ENCODE assay signal across 23 mouse cellular contexts in genomic region chr11:61263841-61264240, GRCm38 (mm10). TPM values are rescaled to one million over a fixed set of nuclear protein-coding genes. Genes with fewer than 3 reads are reported as not detected.
DNase-seq lines count a peak whose midpoint lies in the region; ATAC-seq and TF ChIP-seq lines count a peak whose summit lies in the region.
"Had no signal": no experiment of that assay in that cellular context is flagged by ENCODE, and none has a peak within 500 bp of the region (broad histone marks: within the 10 kb centered on the region; RNA-seq: fewer than 3 reads in every experiment).

No protein-coding gene starts in this region.

- H3K4me1 ChIP-seq in liver, adult 2 months (ENCODE audit: control insufficient read depth, insufficient read depth, low read length), result peaks cover 20% of the 10 kb centered on the region
- peaks cover 33% of the 10 kb centered on the region for H3K4me1 ChIP-seq in liver, embryonic 12.5 days
- H3K4me1 ChIP-seq in liver, embryonic 15.5 days (replicated peaks), result peaks cover 37% of the 10 kb centered on the region
- peaks cover 12% of the 10 kb centered on the region for H3K4me1 ChIP-seq in liver, embryonic 16.5 days (ENCODE audit: control insufficient read depth, low read depth, low read length)
- peaks cover 5% of the 10 kb centered on the region; the same call in 1 of the 2 replicates for H3K4me1 ChIP-seq in liver, embryonic 11.5 days (replicated peaks; ENCODE audit: control insufficient read depth, insufficient read depth, low read length)
- peaks cover 21% of the 10 kb centered on the region for H3K4me1 ChIP-seq in liver, postnatal 0 days (ENCODE audit: insufficient read depth)

- TF ChIP-seq EP300 in liver, postnatal 0 days (IDR thresholded peaks at IDR 0.05; ENCODE audit: low read depth), result no peak

- no peak overlapping the region for H3K9ac ChIP-seq in liver, adult 2 months (ENCODE audit: low read depth, low read length)
- no peak overlapping the region for H3K9ac ChIP-seq in liver, embryonic 12.5 days
- no peak overlapping the region for H3K9ac ChIP-seq in liver, embryonic 15.5 days
- no peak overlapping the region for H3K9ac ChIP-seq in liver, embryonic 16.5 days (ENCODE audit: low read depth, low read length)
- no peak overlapping the region for H3K9ac ChIP-seq in liver, embryonic 11.5 days (ENCODE audit: low read depth, low read length)
- no peak overlapping the region for H3K9ac ChIP-seq in liver, postnatal 0 days (replicated peaks)

- ATAC-seq in liver, embryonic 12.5 days, result no peak
- ATAC-seq in liver, embryonic 15.5 days (ENCODE audit: insufficient read depth), result no peak
- no peak for ATAC-seq in liver, embryonic 16.5 days (ENCODE audit: low read depth)
- no peak for ATAC-seq in liver, embryonic 11.5 days (replicated peaks; ENCODE audit: low FRiP score)
- ATAC-seq in liver, postnatal 0 days, result peak; percentile 17; the same call in 1 of the 2 replicates
- no peak for ATAC-seq in cerebellum, adult (ENCODE audit: insufficient number of reproducible peaks, low FRiP score, low TSS enrichment)
- ATAC-seq: activated CD4-positive, CD25-positive, alpha-beta regulatory T cell, adult 4 months; CD4-positive, CD25-positive, alpha-beta regulatory T cell, adult 4 months; Patski had no signal

- TF ChIP-seq POLR2A in liver, adult 2 months (IDR thresholded peaks at IDR 0.05; ENCODE audit: extremely low read depth, insufficient read depth, low read length), result no peak

- WGBS in liver, adult 2 months, result 23% methylated on average over 1 of the region's 1 CpGs
- 71% methylated on average over 1 of the region's 1 CpGs for WGBS in liver, embryonic 12.5 days (ENCODE audit: insufficient replicate concordance)
- WGBS in liver, embryonic 15.5 days (ENCODE audit: insufficient replicate concordance), result 67% methylated on average over 1 of the region's 1 CpGs
- WGBS in liver, embryonic 16.5 days (ENCODE audit: insufficient replicate concordance), result 67% methylated on average over 1 of the region's 1 CpGs
- 74% methylated on average over 1 of the region's 1 CpGs for WGBS in liver, embryonic 11.5 days
- WGBS in liver, postnatal 0 days (ENCODE audit: insufficient replicate concordance), result 43% methylated on average over 1 of the region's 1 CpGs

- no peaks in the 10 kb centered on the region for H3K27me3 ChIP-seq in liver, adult 2 months (ENCODE audit: control insufficient read depth, insufficient read depth, low read length)
- no peaks in the 10 kb centered on the region for H3K27me3 ChIP-seq in liver, embryonic 12.5 days (replicated peaks)
- H3K27me3 ChIP-seq in liver, embryonic 15.5 days, result no peaks in the 10 kb centered on the region
- no peaks in the 10 kb centered on the region for H3K27me3 ChIP-seq in liver, embryonic 16.5 days (ENCODE audit: control insufficient read depth, insufficient read depth, low read depth, low read length)
- no peaks in the 10 kb centered on the region for H3K27me3 ChIP-seq in liver, embryonic 11.5 days (replicated peaks; ENCODE audit: control insufficient read depth, insufficient read depth, low read length)
- no peaks in the 10 kb centered on the region for H3K27me3 ChIP-seq in liver, postnatal 0 days (ENCODE audit: insufficient read depth, low read length)
- H3K27me3 ChIP-seq: Patski had no signal

- H3K36me3 ChIP-seq in liver, adult 2 months (ENCODE audit: control insufficient read depth, insufficient read depth, low read length), result peaks cover 35% of the 10 kb centered on the region
- peaks cover 53% of the 10 kb centered on the region for H3K36me3 ChIP-seq in liver, embryonic 12.5 days
- peaks cover 35% of the 10 kb centered on the region for H3K36me3 ChIP-seq in liver, embryonic 15.5 days (replicated peaks)
- H3K36me3 ChIP-seq in liver, embryonic 16.5 days (ENCODE audit: control insufficient read depth, insufficient read depth), result peaks cover 17% of the 10 kb centered on the region; the same call in 1 of the 2 replicates
- H3K36me3 ChIP-seq in liver, embryonic 11.5 days (ENCODE audit: control insufficient read depth, insufficient read depth, low read length), result peaks cover 14% of the 10 kb centered on the region; the same call in 1 of the 2 replicates
- peaks cover 43% of the 10 kb centered on the region for H3K36me3 ChIP-seq in liver, postnatal 0 days (replicated peaks; ENCODE audit: insufficient read depth, low read length)

- no peak overlapping the region for H3K4me2 ChIP-seq in liver, embryonic 12.5 days
- H3K4me2 ChIP-seq in liver, embryonic 15.5 days, result no peak overlapping the region
- H3K4me2 ChIP-seq in liver, embryonic 16.5 days (ENCODE audit: low read depth, low read length), result no peak overlapping the region
- no peak overlapping the region for H3K4me2 ChIP-seq in liver, embryonic 11.5 days
- no peak overlapping the region for H3K4me2 ChIP-seq in liver, postnatal 0 days (ENCODE audit: low read depth, low read length)

- H3K79me2 ChIP-seq in liver, adult 2 months (ENCODE audit: control insufficient read depth, insufficient read depth, low read length), result no peaks in the 10 kb centered on the region; the same call in 1 of the 2 replicates

- no peak overlapping the region for H3K27ac ChIP-seq in liver, adult 2 months (replicated peaks; ENCODE audit: insufficient read depth, low read depth, low read length)
- no peak overlapping the region for H3K27ac ChIP-seq in liver, embryonic 12.5 days
- H3K27ac ChIP-seq in liver, embryonic 15.5 days (replicated peaks), result 0 out of 2 replicates have a peak overlapping the region, but pooled peaks have one; percentile 33
- H3K27ac ChIP-seq in liver, embryonic 16.5 days (ENCODE audit: low read length), result peak overlapping the region; percentile 1; the same call in 1 of the 2 replicates
- H3K27ac ChIP-seq in liver, embryonic 11.5 days (ENCODE audit: low read depth, low read length), result no peak overlapping the region
- H3K27ac ChIP-seq in liver, postnatal 0 days (ENCODE audit: low read depth), result peak overlapping the region; percentile 59

- no peak overlapping the region for H3K4me3 ChIP-seq in liver, adult 2 months (ENCODE audit: insufficient read depth, low read depth, low read length)
- no peak overlapping the region for H3K4me3 ChIP-seq in liver, embryonic 12.5 days
- no peak overlapping the region for H3K4me3 ChIP-seq in liver, embryonic 15.5 days (replicated peaks)
- H3K4me3 ChIP-seq in liver, embryonic 16.5 days (ENCODE audit: low read depth, low read length), result no peak overlapping the region
- no peak overlapping the region for H3K4me3 ChIP-seq in liver, embryonic 11.5 days (ENCODE audit: low read depth, low read length)
- no peak overlapping the region for H3K4me3 ChIP-seq in liver, postnatal 0 days (ENCODE audit: low read depth, low read length)

- no peaks in the 10 kb centered on the region for H3K9me3 ChIP-seq in liver, embryonic 12.5 days (replicated peaks)
- no peaks in the 10 kb centered on the region for H3K9me3 ChIP-seq in liver, embryonic 15.5 days (replicated peaks)
- no peaks in the 10 kb centered on the region for H3K9me3 ChIP-seq in liver, embryonic 16.5 days (replicated peaks; ENCODE audit: control insufficient read depth, low read length)
- no peaks in the 10 kb centered on the region for H3K9me3 ChIP-seq in liver, embryonic 11.5 days (ENCODE audit: control insufficient read depth, low read length)
- H3K9me3 ChIP-seq in liver, postnatal 0 days (ENCODE audit: low read length), result no peaks in the 10 kb centered on the region
- H3K9me3 ChIP-seq: G1E had no signal

- DNase-seq in liver, adult 2 months (ENCODE audit: extremely low read depth, low read depth, low spot score), result peak; percentile 99
- no peak for DNase-seq in liver
- DNase-seq in liver, embryonic 11.5 days (ENCODE audit: low spot score), result no peak
- DNase-seq in liver, postnatal 0 days, result no peak
- DNase-seq: adrenal gland, adult 2 months; adrenal gland, adult 8-10 months; adrenal gland, postnatal 10 days; adrenal gland, postnatal 14 days; adrenal gland, postnatal 25 days; adrenal gland, postnatal 36 days; B cell, adult 2 months; cerebellum, adult 11 months; cerebellum, adult 11-12 months; cerebellum, adult 18-20 months had no signal

- TF ChIP-seq CTCF in liver, adult 2 months (IDR thresholded peaks at IDR 0.05; ENCODE audit: low read depth, low read length), result no peak
- TF ChIP-seq CTCF in liver, postnatal 0 days (IDR thresholded peaks at IDR 0.05; ENCODE audit: low read depth), result no peak

RNA-seq across cellular contexts. Expression of gene Aldh3a2, which starts 3.4 kb away (rescaled TPM):
- total RNA-seq in liver, adult 2 months (2014; rRNA removed), result 229 and 294 TPM in 2 replicates
- polyA plus RNA-seq in liver, adult 2 months (2012; rRNA removed), result 251 and 399 TPM in 2 replicates
- 19.5 and 24.5 TPM in 2 replicates for polyA plus RNA-seq in liver, embryonic 12.5 days (2016; fragmentation: Nextera tagmentation; extraction: Ambion mirVana)
- 32.4 and 33.0 TPM in 2 replicates for polyA plus RNA-seq in liver, embryonic 15.5 days (2015; fragmentation: Nextera tagmentation; extraction: Ambion mirVana)
- 36.5 and 40.9 TPM in 2 replicates for polyA plus RNA-seq in liver, embryonic 16.5 days (2015; fragmentation: Nextera tagmentation; extraction: Ambion mirVana)
- polyA plus RNA-seq in liver, embryonic 11.5 days (2014; fragmentation: Nextera tagmentation; extraction: Ambion mirVana), result 23.8 and 28.3 TPM in 2 replicates
- polyA plus RNA-seq in liver, postnatal 0 days (2015; fragmentation: Nextera tagmentation; extraction: Ambion mirVana), result 89.8 and 93.3 TPM in 2 replicates

RNA-seq across cellular contexts. Expression of gene Aldh3a1, which starts 56.5 kb away (rescaled TPM):
- 0.20 TPM in 1 of 2 replicates, not detected in the other for total RNA-seq in liver, adult 2 months (2014; rRNA removed)
- 0.05 TPM in 1 of 2 replicates, not detected in the other for polyA plus RNA-seq in liver, adult 2 months (2012; rRNA removed)
- 0.07 TPM in 1 of 2 replicates, not detected in the other for polyA plus RNA-seq in liver, embryonic 12.5 days (2016; fragmentation: Nextera tagmentation; extraction: Ambion mirVana)
- polyA plus RNA-seq in liver, embryonic 15.5 days (2015; fragmentation: Nextera tagmentation; extraction: Ambion mirVana), result 0.10 and 0.14 TPM in 2 replicates
- 0.05 and 0.16 TPM in 2 replicates for polyA plus RNA-seq in liver, embryonic 16.5 days (2015; fragmentation: Nextera tagmentation; extraction: Ambion mirVana)
- polyA plus RNA-seq in liver, embryonic 11.5 days (2014; fragmentation: Nextera tagmentation; extraction: Ambion mirVana), result not detected in 2 replicates
- polyA plus RNA-seq in liver, postnatal 0 days (2015; fragmentation: Nextera tagmentation; extraction: Ambion mirVana), result 0.09 and 0.12 TPM in 2 replicates
- total RNA-seq: adrenal gland, postnatal 14 days; adrenal gland, postnatal 4 days had no signal
- polyA plus RNA-seq: activated CD4-positive, CD25-positive, alpha-beta regulatory T cell, adult 4 months; CD4-positive, CD25-positive, alpha-beta regulatory T cell, adult 4 months; G1E; Patski had no signal

Comparison
In these comparisons a context has a peak if more than half of its experiments do, and no peak if none do; other contexts are left out.
1. H3K27ac ChIP-seq: peak in liver, embryonic 15.5 days (single experiment), liver, embryonic 16.5 days (single experiment) and liver, postnatal 0 days (single experiment); none in liver, adult 2 months (single experiment), liver, embryonic 12.5 days (single experiment) and liver, embryonic 11.5 days (single experiment).